Mouse (Mus musculus) megakaryocyte, adult 5-6 weeks (primary cell): Measurements from ENCODE around the gene Sult2a7. TPM values are rescaled to one million over a fixed set of nuclear protein-coding genes. Genes with fewer than 3 reads are reported as not detected.

ENCODE experiments used
- ATAC-seq: 2 replicates; pipeline ENCODE4 v1.8.0; 2016; ENCODE audit warnings: mild to moderate bottlenecking, inconsistent platforms; ENCODE audit not compliant: poor library complexity, severe bottlenecking
- total RNA-seq, 2 experiments: library from RNA; stranded (forward) in 1 of 2; stranded (reverse) in 1 of 2; fragments of 153-499, 151-499 nt in 1 of 2; fragments of 221-1000, 200-1000 nt in 1 of 2; gene quantifications; 2 replicates each; pipeline versions ENCODE4 v1.2.3 to v1.2.4; 2015 to 2017

Sult2a7 gene
- not detected in 2 replicates for total RNA-seq (2015)
- not detected in 2 replicates for total RNA-seq (2017)

- no peak for ATAC-seq
These were observed at the start of gene Sult2a7 for GRCm38 (mm10) chr7:14494130-14494529. TSS of gene Sult2a7 (minus strand) at chr7:14494230.

GRCm38 (mm10) chr7:14525280-14525679 lies 31.2 kb upstream of the Sult2a7 start:
- no peak for ATAC-seq

GRCm38 (mm10) chr7:14522636-14523035 lies 28.6 kb upstream of the Sult2a7 start:
- ATAC-seq = no peak

GRCm38 (mm10) chr7:14518301-14518700 lies 24.3 kb upstream of the Sult2a7 start:
- no peak for ATAC-seq

- no peak for ATAC-seq
These were observed 1.1 kb downstream of the Sult2a7 start for GRCm38 (mm10) chr7:14492886-14493285.

GRCm38 (mm10) chr7:14446534-14446933 lies 47.5 kb downstream of the Sult2a7 start, which contains the start of gene Sult2a8:
TSS of gene Sult2a8 (minus strand) at chr7:14446769.
- ATAC-seq = no peak

GRCm38 (mm10) chr7:14439581-14439980 lies 54.4 kb downstream of the Sult2a7 start:
- no peak for ATAC-seq

- no peak for ATAC-seq
These were observed 55.5 kb downstream of the Sult2a7 start for GRCm38 (mm10) chr7:14438484-14438883.

GRCm38 (mm10) chr7:14438029-14438428 lies 56.0 kb downstream of the Sult2a7 start:
- no peak for ATAC-seq

Other genes with a start within 250 kb of the Sult2a7 start
- not detected in 2 replicates for gene Sult2a6, start 239.4 kb downstream of the Sult2a7 start, total RNA-seq (2015)
- gene Sult2a6, start 239.4 kb downstream of the Sult2a7 start, total RNA-seq (2017) = not detected in 2 replicates
- gene Obox8, start 160.7 kb downstream of the Sult2a7 start, total RNA-seq (2015) = not detected in 2 replicates
- not detected in 2 replicates for gene Obox8, start 160.7 kb downstream of the Sult2a7 start, total RNA-seq (2017)
- gene Sult2a8, start 47.5 kb downstream of the Sult2a7 start, total RNA-seq (2015) = not detected in 2 replicates
- not detected in 2 replicates for gene Sult2a8, start 47.5 kb downstream of the Sult2a7 start, total RNA-seq (2017)
- gene Vmn1r90, start 69.3 kb upstream of the Sult2a7 start, total RNA-seq (2015) = not detected in 2 replicates
- not detected in 2 replicates for gene Vmn1r90, start 69.3 kb upstream of the Sult2a7 start, total RNA-seq (2017)
- not detected in 2 replicates for gene Obox7, start 165.3 kb upstream of the Sult2a7 start, total RNA-seq (2015)
- not detected in 2 replicates for gene Obox7, start 165.3 kb upstream of the Sult2a7 start, total RNA-seq (2017)